Mouse (Mus musculus) hindbrain, postnatal 0 days (tissue): ENCODE measurements around the gene Rgs6. TPM values are rescaled to one million over a fixed set of nuclear protein-coding genes. Genes with fewer than 3 reads are reported as not detected.

Experiments used
- ATAC-seq: fragments of 200-750 bp; cut with Nextera tagmentation; 2 replicates; pipeline ENCODE4 v1.8.0; 2017; ENCODE audit warnings: mild to moderate bottlenecking, moderate TSS enrichment, moderate library complexity
- DNase-seq: peaks from one replicate; pipeline ENCODE4 v3.0.0-alpha.2; 2015; ENCODE audit warnings: low spot score
- H3K27ac ChIP-seq: fragments of 300-500 bp; sonication (generic); 2 replicates; pipeline ENCODE4 v1.5.1; 2014; ENCODE audit warnings: mild to moderate bottlenecking
- H3K27me3 ChIP-seq: fragments of 300-500 bp; sonication (generic); 2 replicates; pipeline ENCODE4 v1.6.1; 2014; ENCODE audit warnings: low read length, mixed read lengths; ENCODE audit not compliant: insufficient read depth
- H3K36me3 ChIP-seq: fragments of 300-500 bp; sonication (generic); 2 replicates; pipeline ENCODE4 v1.6.1; 2014; ENCODE audit warnings: low read length, mixed read lengths; ENCODE audit not compliant: insufficient read depth
- H3K4me1 ChIP-seq: fragments of 300-500 bp; sonication (generic); 2 replicates; pipeline ENCODE4 v1.6.1; 2014; ENCODE audit warnings: antibody characterized with exemption, low read length, mixed read lengths; ENCODE audit not compliant: insufficient read depth
- H3K4me2 ChIP-seq: fragments of 300-500 bp; sonication (generic); 2 replicates; pipeline ENCODE4 v1.6.1; 2014; ENCODE audit warnings: low read depth, mild to moderate bottlenecking, low read length, moderate library complexity, mixed read lengths
- H3K4me3 ChIP-seq: fragments of 300-500 bp; sonication (generic); 2 replicates; pipeline ENCODE4 v1.5.1; 2014; ENCODE audit warnings: low read length
- H3K9ac ChIP-seq: fragments of 300-500 bp; sonication (generic); replicated peaks from 2 replicates; pipeline ENCODE4 v1.6.1; 2014; ENCODE audit warnings: mild to moderate bottlenecking, low read length, moderate library complexity, mixed read lengths
- H3K9me3 ChIP-seq: fragments of 300-500 bp; sonication (generic); 2 replicates; pipeline ENCODE4 v1.6.1; 2016; ENCODE audit warnings: low read length, mixed read lengths
- CTCF ChIP-seq: IDR thresholded peaks from 2 replicates; pipeline ENCODE4 v1.5.1; 2016; ENCODE audit warnings: antibody characterized with exemption, control low read depth, low read depth
- WGBS: fragments of 180-500 bp; shearing (Covaris S2); extraction: QIAGEN DNeasy Blood & Tissue Kit; methylation state at CpG from one replicate; pipeline ENCODE4 v1.1.7; 2014; 5-methylcytosine and 5-hydroxymethylcytosine counted together
- polyA plus RNA-seq: library from polyadenylated mRNA; unstranded; fragments of >200 nt; fragmentation: Nextera tagmentation; extraction: Ambion mirVana; gene quantifications from 2 replicates; pipeline ENCODE4 v1.2.1, GENCODE M21; 2015
- total RNA-seq: library from RNA; depleted of rRNA; stranded (reverse); fragments of >200 nt; gene quantifications from 2 replicates; pipeline ENCODE4 v1.2.3, GENCODE M21; 2014

Gene Rgs6
- total and polyA plus RNA-seq, 2 experiments from 2014 or later, result 14.3 to 16.4 TPM

DNA sequence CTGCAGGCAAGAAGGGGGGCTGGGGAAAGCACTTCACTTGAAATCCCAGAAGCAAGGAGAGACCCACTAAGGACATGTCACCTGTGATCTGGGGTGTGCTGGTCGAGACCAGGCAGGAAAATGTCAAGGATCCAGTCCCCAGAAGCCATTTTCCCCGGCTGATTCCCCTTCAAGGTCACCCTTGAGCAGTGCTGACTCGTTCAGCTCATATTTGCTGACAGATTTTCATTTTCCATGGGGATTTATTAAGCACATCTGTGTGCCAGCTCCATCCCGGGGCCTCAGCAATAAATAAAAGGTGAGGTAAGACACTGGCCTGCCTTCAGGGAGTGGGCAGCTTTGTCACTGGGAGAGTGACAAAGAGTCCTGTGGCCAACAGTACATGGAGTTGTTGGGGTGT is 87.0 kb downstream of the Rgs6 start:
- H3K27me3 ChIP-seq, result no peaks in the 10 kb centered on the region
- H3K27ac ChIP-seq, result no peak overlapping the region
- TF ChIP-seq CTCF, result no peak
- H3K4me3 ChIP-seq, result no peak overlapping the region
- H3K4me1 ChIP-seq, result no peaks in the 10 kb centered on the region
- DNase-seq (no peak), ATAC-seq (peak; percentile 35; the same call in 1 of the 2 replicates)
- no peaks in the 10 kb centered on the region for H3K9me3 ChIP-seq
- WGBS, result 57% methylated on average over 4 of the region's 4 CpGs
- H3K36me3 ChIP-seq, result no peaks in the 10 kb centered on the region
- H3K4me2 ChIP-seq, result no peak overlapping the region
- no peak overlapping the region for H3K9ac ChIP-seq

DNA sequence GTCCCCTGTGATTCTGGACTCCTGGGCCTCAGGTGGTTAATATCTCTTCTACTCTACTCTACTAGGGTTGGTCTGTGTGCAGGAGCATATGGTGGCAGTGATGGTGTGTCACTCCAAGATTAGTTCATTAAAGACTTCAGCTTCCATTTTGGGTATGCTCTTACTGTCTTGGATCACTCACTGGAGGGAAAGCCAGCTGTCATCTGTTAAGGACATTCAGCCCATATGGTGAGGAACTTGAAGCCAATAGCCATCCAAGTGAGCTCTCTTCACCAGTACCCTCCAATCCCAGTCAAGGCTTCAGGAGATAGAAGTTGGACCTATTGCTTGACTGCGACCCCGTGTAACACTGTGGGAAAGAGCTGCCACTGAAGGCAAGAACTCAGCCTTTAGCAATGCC is 98.9 kb downstream of the Rgs6 start:
- no peak for ATAC-seq
- no peaks in the 10 kb centered on the region for H3K27me3 ChIP-seq
- H3K9ac ChIP-seq, result no peak overlapping the region
- no peak overlapping the region for H3K27ac ChIP-seq
- DNase-seq, result no peak
- no peaks in the 10 kb centered on the region for H3K36me3 ChIP-seq
- H3K4me3 ChIP-seq, result no peak overlapping the region
- 93% methylated on average over 2 of the region's 2 CpGs for WGBS
- TF ChIP-seq CTCF, result no peak
- no peaks in the 10 kb centered on the region for H3K4me1 ChIP-seq
- no peaks in the 10 kb centered on the region for H3K9me3 ChIP-seq
- H3K4me2 ChIP-seq, result no peak overlapping the region

DNA sequence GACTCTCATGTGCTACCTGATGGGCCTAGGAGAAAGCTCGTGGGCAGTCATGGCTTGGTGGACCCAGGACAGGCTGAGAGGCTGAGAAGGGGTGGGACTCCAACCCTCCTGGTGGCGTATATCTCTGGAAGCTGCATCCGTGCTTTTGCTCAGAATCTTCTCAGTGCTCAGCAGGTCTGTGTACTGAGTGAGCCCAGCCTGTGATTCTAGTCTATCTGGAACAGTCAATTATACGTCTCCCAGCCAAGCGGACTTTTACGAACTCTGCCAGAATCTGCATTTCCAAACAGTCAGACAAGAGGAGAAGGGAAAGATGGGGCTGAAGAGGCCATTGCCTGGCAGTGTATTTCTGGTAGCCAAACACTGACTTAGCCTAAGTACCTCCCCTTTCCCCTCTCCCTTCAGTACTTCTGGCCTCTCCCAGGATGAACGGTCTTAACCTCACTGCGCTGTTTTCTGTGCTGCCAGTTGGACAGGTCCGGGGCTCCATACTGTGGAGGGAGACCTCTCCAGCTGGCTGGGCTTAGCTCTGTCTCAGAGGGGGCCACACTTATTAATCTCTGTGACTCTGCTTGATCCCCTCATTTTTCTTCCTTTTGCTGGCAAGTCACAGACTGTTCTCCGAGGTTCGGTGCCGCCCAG is 110.9 kb downstream of the Rgs6 start:
- no peaks in the 10 kb centered on the region for H3K27me3 ChIP-seq
- no peak overlapping the region for H3K4me3 ChIP-seq
- no peak for DNase-seq
- peak; percentile 35; the same call in 1 of the 2 replicates for ATAC-seq
- no peaks in the 10 kb centered on the region for H3K9me3 ChIP-seq
- H3K4me1 ChIP-seq, result peaks cover 3% of the 10 kb centered on the region; the same call in 1 of the 2 replicates
- H3K9ac ChIP-seq, result no peak overlapping the region
- 61% methylated on average over 12 of the region's 12 CpGs for WGBS
- H3K36me3 ChIP-seq, result no peaks in the 10 kb centered on the region
- no peak overlapping the region for H3K4me2 ChIP-seq
- no peak for TF ChIP-seq CTCF
- H3K27ac ChIP-seq, result no peak overlapping the region

DNA sequence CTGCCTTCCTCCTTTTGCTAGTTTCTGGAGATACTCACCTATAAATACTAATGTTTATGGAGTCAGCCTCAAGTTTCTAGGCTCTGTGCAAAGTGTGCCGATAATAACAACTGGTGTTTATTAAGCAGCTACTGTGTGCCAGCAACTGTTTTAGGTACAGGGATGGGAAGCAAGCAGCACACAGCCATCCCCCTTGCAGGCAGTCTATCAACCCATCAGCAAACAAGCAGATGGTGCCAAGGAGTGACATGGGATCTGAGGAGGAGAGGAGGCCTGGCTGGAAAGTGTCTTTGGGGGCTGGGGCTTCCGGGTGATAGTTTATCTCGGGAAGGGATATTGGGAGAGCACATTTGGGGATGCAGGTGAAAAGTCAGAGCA is 111.4 kb downstream of the Rgs6 start:
- Histone ChIP-seq H3K36me3 (no peaks in the 10 kb centered on the region), H3K9ac (no peak overlapping the region), H3K4me3 (no peak overlapping the region), H3K27ac (no peak overlapping the region), H3K27me3 (no peaks in the 10 kb centered on the region), H3K4me1 (peaks cover 3% of the 10 kb centered on the region; the same call in 1 of the 2 replicates), H3K4me2 (no peak overlapping the region), H3K9me3 (no peaks in the 10 kb centered on the region)
- no peak for ATAC-seq
- 75% methylated on average over 3 of the region's 3 CpGs for WGBS
- no peak for TF ChIP-seq CTCF
- no peak for DNase-seq

DNA sequence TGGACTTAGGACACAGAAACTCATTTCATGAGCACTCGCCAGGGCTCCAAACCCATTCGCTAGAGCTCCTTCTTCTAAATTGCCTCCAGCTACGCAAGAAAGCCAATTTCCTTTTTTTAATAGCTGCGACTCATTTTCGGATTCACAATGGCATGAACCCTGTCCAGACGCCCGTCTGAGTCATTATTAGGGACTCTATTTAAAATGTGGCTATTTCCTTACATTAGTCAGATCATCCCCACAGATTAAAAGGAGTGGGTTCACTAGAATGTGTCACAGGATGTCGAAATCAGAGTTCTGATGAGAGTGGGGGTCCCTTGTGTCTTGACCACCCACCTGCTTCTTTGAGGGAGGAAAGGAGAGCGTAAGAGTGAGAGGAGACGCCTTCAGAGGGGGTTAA is 112.1 kb downstream of the Rgs6 start:
- H3K4me3 ChIP-seq, result no peak overlapping the region
- WGBS, result 78% methylated on average over 10 of the region's 10 CpGs
- no peak for TF ChIP-seq CTCF

DNA sequence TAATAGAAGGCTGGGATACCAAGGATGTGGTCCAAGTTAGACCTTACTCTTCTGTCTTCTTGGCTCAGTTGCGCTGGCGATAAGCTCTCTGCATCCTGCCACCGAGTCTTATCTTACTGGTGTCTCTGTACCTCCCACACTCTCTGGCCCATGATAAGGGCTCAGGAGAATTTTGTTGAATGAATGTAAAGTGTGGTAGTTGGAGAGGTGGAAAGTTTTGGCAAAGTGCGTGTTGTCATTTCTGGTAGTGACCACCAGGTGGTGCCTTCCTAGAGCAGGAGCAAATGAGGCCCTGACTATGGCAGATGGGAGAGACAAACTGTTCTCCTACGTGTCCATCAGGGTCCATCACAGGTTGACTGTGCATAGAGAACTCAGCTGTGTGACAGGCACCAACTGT is 112.7 kb downstream of the Rgs6 start:
- Histone ChIP-seq H3K9ac (no peak overlapping the region), H3K4me3 (no peak overlapping the region), H3K27ac (no peak overlapping the region), H3K36me3 (no peaks in the 10 kb centered on the region), H3K9me3 (no peaks in the 10 kb centered on the region), H3K27me3 (no peaks in the 10 kb centered on the region), H3K4me2 (no peak overlapping the region), H3K4me1 (peaks cover 3% of the 10 kb centered on the region; the same call in 1 of the 2 replicates)
- TF ChIP-seq CTCF, result peak; percentile 59
- DNase-seq (peak; percentile 16), ATAC-seq (no peak)
- 55% methylated on average over 5 of the region's 5 CpGs for WGBS

More for the DNA sequence above, 112.1 kb downstream of the Rgs6 start:
- ATAC-seq (no peak), DNase-seq (no peak)
- Histone ChIP-seq H3K4me1 (peaks cover 3% of the 10 kb centered on the region; the same call in 1 of the 2 replicates), H3K9ac (no peak overlapping the region), H3K9me3 (no peaks in the 10 kb centered on the region), H3K36me3 (no peaks in the 10 kb centered on the region), H3K27me3 (no peaks in the 10 kb centered on the region), H3K27ac (no peak overlapping the region), H3K4me2 (no peak overlapping the region)

DNA sequence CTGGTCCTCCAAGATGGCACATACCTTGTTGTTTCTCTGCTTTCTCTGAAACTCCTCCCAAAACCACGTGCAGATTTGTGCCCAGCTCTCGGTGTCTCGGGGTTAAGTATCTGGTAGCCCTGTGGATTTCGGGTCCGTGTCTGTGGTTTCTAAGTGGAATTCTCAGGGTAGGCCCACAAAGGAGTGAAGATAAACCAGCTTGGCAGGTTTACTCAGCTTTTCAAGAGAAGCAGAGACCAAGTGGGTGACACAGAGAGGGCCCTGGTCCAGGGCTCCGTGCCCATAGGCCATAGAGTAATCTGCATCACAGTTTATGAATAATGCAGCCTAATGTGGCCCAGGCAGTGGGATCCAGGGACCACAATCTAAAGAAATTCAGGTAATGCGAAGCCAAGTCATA is 113.3 kb downstream of the Rgs6 start:
- DNase-seq, result no peak
- Histone ChIP-seq H3K9ac (no peak overlapping the region), H3K9me3 (no peaks in the 10 kb centered on the region), H3K36me3 (no peaks in the 10 kb centered on the region), H3K27ac (no peak overlapping the region), H3K4me3 (no peak overlapping the region), H3K4me1 (peaks cover 3% of the 10 kb centered on the region; the same call in 1 of the 2 replicates), H3K4me2 (no peak overlapping the region), H3K27me3 (no peaks in the 10 kb centered on the region)
- TF ChIP-seq CTCF, result no peak
- 82% methylated on average over 7 of the region's 7 CpGs for WGBS
- no peak for ATAC-seq
